Mouse (Mus musculus) midbrain, postnatal 0 days (tissue): ENCODE results near the gene Cntnap2. TPM values are rescaled to one million over a fixed set of nuclear protein-coding genes. Genes with fewer than 3 reads are reported as not detected.
"Not testable (repeated sequence)": the region's sequence is repeated elsewhere in the genome, so short reads cannot be mapped to it uniquely, and the experiment has no call there.

Experiments used
- ATAC-seq: fragments of 200-750 bp; cut with Nextera tagmentation; 2 replicates; pipeline ENCODE4 v1.8.0; 2017; ENCODE audit warnings: moderate number of reproducible peaks, mild to moderate bottlenecking, moderate TSS enrichment, moderate library complexity; ENCODE audit not compliant: low FRiP score
- DNase-seq: peaks from one replicate; pipeline ENCODE4 v3.0.0-alpha.2; 2015; ENCODE audit warnings: low spot score
- H3K27ac ChIP-seq: fragments of 300-500 bp; sonication (generic); 2 replicates; pipeline ENCODE4 v1.5.1; 2014; ENCODE audit warnings: low read depth, mild to moderate bottlenecking, low read length, mixed read lengths
- H3K27me3 ChIP-seq: fragments of 300-500 bp; sonication (generic); 2 replicates; pipeline ENCODE4 v1.6.1; 2014; ENCODE audit warnings: low read length, control low read depth, mixed read lengths; ENCODE audit not compliant: insufficient read depth
- H3K36me3 ChIP-seq: fragments of 300-500 bp; sonication (generic); 2 replicates; pipeline ENCODE4 v1.6.1; 2014; ENCODE audit warnings: low read length, control low read depth, mixed read lengths; ENCODE audit not compliant: insufficient read depth
- H3K4me1 ChIP-seq: fragments of 300-500 bp; sonication (generic); 2 replicates; pipeline ENCODE4 v1.6.1; 2014; ENCODE audit warnings: mild to moderate bottlenecking, control low read depth, antibody characterized with exemption, low read length, mixed read lengths; ENCODE audit not compliant: insufficient read depth
- H3K4me2 ChIP-seq: fragments of 300-500 bp; sonication (generic); 2 replicates; pipeline ENCODE4 v1.6.1; 2014; ENCODE audit warnings: low read depth, mild to moderate bottlenecking, low read length, mixed read lengths; ENCODE audit not compliant: poor library complexity, severe bottlenecking
- H3K4me3 ChIP-seq: fragments of 300-500 bp; sonication (generic); 2 replicates; pipeline ENCODE4 v1.5.1; 2014; ENCODE audit warnings: low read depth, mild to moderate bottlenecking, low read length, moderate library complexity
- H3K9ac ChIP-seq: fragments of 300-500 bp; sonication (generic); replicated peaks from 2 replicates; pipeline ENCODE4 v1.6.1; 2014; ENCODE audit warnings: mild to moderate bottlenecking, low read length, moderate library complexity, mixed read lengths; ENCODE audit not compliant: poor library complexity, severe bottlenecking
- H3K9me3 ChIP-seq: fragments of 300-500 bp; sonication (generic); 2 replicates; pipeline ENCODE4 v1.6.1; 2016; ENCODE audit warnings: low read length, control low read depth
- CTCF ChIP-seq: IDR thresholded peaks from 2 replicates; pipeline ENCODE4 v1.5.1; 2016; ENCODE audit warnings: antibody characterized with exemption, mild to moderate bottlenecking
- WGBS: fragments of 180-500 bp; shearing (Covaris S2); extraction: QIAGEN DNeasy Blood & Tissue Kit; methylation state at CpG from one replicate; pipeline ENCODE4 v1.1.7; 2014; 5-methylcytosine and 5-hydroxymethylcytosine counted together
- polyA plus RNA-seq: library from polyadenylated mRNA; unstranded; fragments of >200 nt; fragmentation: Nextera tagmentation; extraction: Ambion mirVana; gene quantifications from 2 replicates; pipeline ENCODE4 v1.2.1, GENCODE M21; 2015
- total RNA-seq: library from RNA; depleted of rRNA; stranded (reverse); fragments of >200 nt; gene quantifications from 2 replicates; pipeline ENCODE4 v1.2.3, GENCODE M21; 2014

Gene Cntnap2
- total and polyA plus RNA-seq, 2 experiments from 2014 or later: 51.1 to 106 TPM

GRCm38 (mm10) chr6:47182252-47182651, 2123.1 kb downstream of the Cntnap2 start:
- Histone ChIP-seq H3K27ac (no peak overlapping the region), H3K27me3 (no peaks in the 10 kb centered on the region), H3K4me2 (no peak overlapping the region), H3K4me1 (no peaks in the 10 kb centered on the region), H3K9me3 (no peaks in the 10 kb centered on the region), H3K36me3 (no peaks in the 10 kb centered on the region), H3K4me3 (no peak overlapping the region), H3K9ac (no peak overlapping the region)
- WGBS: 85% methylated on average over 2 of the region's 2 CpGs
- no peak for ATAC-seq
- no peak for TF ChIP-seq CTCF
- no peak for DNase-seq

GRCm38 (mm10) chr6:47182756-47183155, 2123.6 kb downstream of the Cntnap2 start:
- DNase-seq (no peak), ATAC-seq (no peak)
- no peaks in the 10 kb centered on the region for H3K4me1 ChIP-seq
- no peak overlapping the region for H3K4me3 ChIP-seq
- no peaks in the 10 kb centered on the region for H3K27me3 ChIP-seq
- H3K27ac ChIP-seq: no peak overlapping the region
- TF ChIP-seq CTCF: no peak
- no peaks in the 10 kb centered on the region for H3K36me3 ChIP-seq
- no peaks in the 10 kb centered on the region for H3K9me3 ChIP-seq
- no peak overlapping the region for H3K4me2 ChIP-seq
- no peak overlapping the region for H3K9ac ChIP-seq
- 67% methylated on average over 1 of the region's 1 CpGs for WGBS

GRCm38 (mm10) chr6:47183850-47184249, 2124.7 kb downstream of the Cntnap2 start:
- not testable (repeated sequence) for DNase-seq, H3K9ac ChIP-seq, H3K9me3 ChIP-seq, ATAC-seq, H3K27me3 ChIP-seq, H3K27ac ChIP-seq, H3K36me3 ChIP-seq, H3K4me1 ChIP-seq, H3K4me3 ChIP-seq, H3K4me2 ChIP-seq
- TF ChIP-seq CTCF: peak; percentile 52

GRCm38 (mm10) chr6:47188193-47188592, 2129.0 kb downstream of the Cntnap2 start:
- H3K4me2 ChIP-seq: no peak overlapping the region
- no peaks in the 10 kb centered on the region for H3K36me3 ChIP-seq
- DNase-seq: peak; percentile 52
- no peak for ATAC-seq
- 64% methylated on average over 7 of the region's 7 CpGs for WGBS
- no peak overlapping the region for H3K9ac ChIP-seq
- peak; percentile 73 for TF ChIP-seq CTCF
- no peaks in the 10 kb centered on the region for H3K27me3 ChIP-seq
- no peak overlapping the region for H3K27ac ChIP-seq
- H3K4me3 ChIP-seq: no peak overlapping the region
- no peaks in the 10 kb centered on the region for H3K9me3 ChIP-seq
- H3K4me1 ChIP-seq: no peaks in the 10 kb centered on the region

GRCm38 (mm10) chr6:47188596-47188995, 2129.4 kb downstream of the Cntnap2 start:
- H3K27me3 ChIP-seq, DNase-seq, H3K4me3 ChIP-seq, H3K9ac ChIP-seq, ATAC-seq, H3K27ac ChIP-seq, H3K36me3 ChIP-seq, H3K9me3 ChIP-seq, H3K4me2 ChIP-seq, H3K4me1 ChIP-seq: not testable (repeated sequence)
- WGBS: 97% methylated on average over 6 of the region's 6 CpGs

GRCm38 (mm10) chr6:47190282-47190681, 2131.1 kb downstream of the Cntnap2 start:
- ATAC-seq (no peak), DNase-seq (no peak)
- H3K4me3 ChIP-seq: no peak overlapping the region
- H3K27ac ChIP-seq: no peak overlapping the region
- H3K27me3 ChIP-seq: no peaks in the 10 kb centered on the region
- 82% methylated on average over 7 of the region's 7 CpGs for WGBS
- H3K9me3 ChIP-seq: no peaks in the 10 kb centered on the region
- H3K9ac ChIP-seq: no peak overlapping the region
- no peak for TF ChIP-seq CTCF
- H3K36me3 ChIP-seq: no peaks in the 10 kb centered on the region
- no peaks in the 10 kb centered on the region for H3K4me1 ChIP-seq
- H3K4me2 ChIP-seq: no peak overlapping the region
